Mouse (Mus musculus): ENCODE data around the gene Irf8. TPM values are rescaled to one million over a fixed set of nuclear protein-coding genes. Genes with fewer than 3 reads are reported as not detected.

Gene Irf8
- polyA plus RNA-seq, 1 experiment from 2014 or later = 3.7 TPM

DNA sequence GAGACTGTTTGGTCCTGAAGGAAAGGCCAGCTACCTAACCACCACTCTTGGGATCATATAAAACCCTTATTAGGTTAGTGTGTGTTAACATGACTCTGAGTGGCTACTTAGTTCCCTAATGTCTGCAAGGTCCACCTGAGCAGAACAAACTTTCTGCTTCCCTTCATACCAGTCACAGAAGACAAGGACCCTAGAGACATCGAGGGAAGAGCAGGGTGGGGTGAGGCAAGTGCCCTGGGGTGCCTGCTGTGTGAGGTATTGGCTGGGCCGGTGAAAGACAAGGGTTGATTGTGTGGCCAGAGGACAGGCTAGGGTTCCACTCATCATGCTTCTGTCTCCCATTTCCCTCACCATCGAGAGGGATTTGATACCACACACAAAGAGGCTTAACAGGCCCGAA lies 21.8 kb downstream of the Irf8 start:
- Histone ChIP-seq H3K27me3 (replicated peaks) (no peaks in the 10 kb centered on the region), H3K9me3 (no peaks in the 10 kb centered on the region), H3K9ac (no peak overlapping the region), H3K27ac (no peak overlapping the region), H3K4me2 (no peak overlapping the region), H3K4me3 (no peak overlapping the region), H3K4me1 (no peaks in the 10 kb centered on the region), H3K36me3 (replicated peaks) (no peaks in the 10 kb centered on the region)
- WGBS = 46% methylated on average over 4 of the region's 4 CpGs
- no peak for ATAC-seq (replicated peaks)

DNA sequence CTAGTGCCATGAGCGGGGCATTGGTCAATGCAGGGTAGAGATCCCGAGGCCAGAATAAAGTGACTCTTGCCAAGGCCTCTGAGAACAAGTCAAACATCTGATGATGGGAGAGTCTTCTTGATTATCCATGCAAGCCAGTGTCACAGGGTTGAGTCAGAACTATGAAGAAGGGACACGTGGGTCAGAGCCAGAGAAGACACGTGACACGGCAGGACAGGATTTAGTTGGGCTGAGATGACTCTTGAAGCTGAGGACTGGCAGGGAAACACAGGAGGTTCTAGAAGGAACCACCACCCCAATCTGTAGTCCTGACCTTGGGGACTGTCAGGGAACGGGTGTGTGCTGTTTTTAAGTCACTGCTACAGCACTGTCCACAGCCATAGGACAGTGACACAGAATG lies 23.7 kb downstream of the Irf8 start:
- Histone ChIP-seq H3K4me1 (no peaks in the 10 kb centered on the region), H3K4me3 (no peak overlapping the region), H3K4me2 (no peak overlapping the region), H3K36me3 (replicated peaks) (no peaks in the 10 kb centered on the region), H3K9ac (no peak overlapping the region), H3K27ac (no peak overlapping the region), H3K27me3 (replicated peaks) (no peaks in the 10 kb centered on the region), H3K9me3 (no peaks in the 10 kb centered on the region)
- no peak for ATAC-seq (replicated peaks)
- WGBS = 88% methylated on average over 6 of the region's 6 CpGs

DNA sequence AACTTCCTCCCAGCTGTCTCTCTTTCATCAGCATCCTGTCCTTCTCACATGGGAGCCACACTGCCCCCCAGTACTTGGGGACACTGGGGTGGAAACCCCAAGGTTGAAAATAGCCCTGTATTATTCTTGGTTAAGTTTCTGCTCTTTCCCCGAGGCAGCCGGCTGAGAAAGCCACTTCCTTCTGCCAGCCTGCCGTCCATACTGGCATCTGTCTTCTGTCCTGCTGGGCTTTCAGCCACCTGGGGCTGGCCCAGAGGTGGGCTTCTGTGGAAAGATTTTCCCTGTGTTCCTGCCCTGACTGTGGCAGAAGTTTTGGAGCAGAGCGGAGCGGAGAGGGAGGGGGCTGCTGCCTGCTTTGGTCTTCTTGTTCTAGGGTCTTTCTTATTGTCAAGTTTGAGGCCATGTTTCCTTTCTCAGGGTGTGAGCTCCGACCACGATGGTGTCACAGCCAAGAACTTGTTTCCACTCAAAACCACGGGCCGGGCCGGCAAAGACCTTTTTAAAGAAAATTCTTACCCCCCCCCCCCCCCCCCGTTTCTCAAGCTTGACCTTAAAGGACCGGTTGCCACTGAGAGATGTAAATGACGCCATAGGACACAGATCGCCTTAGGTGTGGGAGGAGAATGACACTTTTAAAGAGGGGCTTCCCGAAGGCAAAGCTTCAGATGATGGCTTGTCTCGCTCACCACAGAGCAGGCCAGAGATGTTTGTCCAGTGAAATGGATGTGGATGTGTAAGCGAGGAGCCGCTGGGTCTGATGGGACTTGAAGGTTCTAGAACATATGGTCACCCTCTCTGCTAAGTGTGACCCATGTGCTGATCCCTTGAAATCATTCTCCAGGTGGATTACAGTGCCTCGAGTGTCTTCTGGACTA lies 24.4 kb downstream of the Irf8 start:
- ATAC-seq (replicated peaks) = no peak
- Histone ChIP-seq H3K9me3 (no peaks in the 10 kb centered on the region), H3K36me3 (replicated peaks) (no peaks in the 10 kb centered on the region), H3K4me1 (no peaks in the 10 kb centered on the region), H3K4me2 (no peak overlapping the region), H3K27ac (no peak overlapping the region), H3K27me3 (replicated peaks) (no peaks in the 10 kb centered on the region), H3K4me3 (no peak overlapping the region), H3K9ac (no peak overlapping the region)
- WGBS = 88% methylated on average over 19 of the region's 19 CpGs

DNA sequence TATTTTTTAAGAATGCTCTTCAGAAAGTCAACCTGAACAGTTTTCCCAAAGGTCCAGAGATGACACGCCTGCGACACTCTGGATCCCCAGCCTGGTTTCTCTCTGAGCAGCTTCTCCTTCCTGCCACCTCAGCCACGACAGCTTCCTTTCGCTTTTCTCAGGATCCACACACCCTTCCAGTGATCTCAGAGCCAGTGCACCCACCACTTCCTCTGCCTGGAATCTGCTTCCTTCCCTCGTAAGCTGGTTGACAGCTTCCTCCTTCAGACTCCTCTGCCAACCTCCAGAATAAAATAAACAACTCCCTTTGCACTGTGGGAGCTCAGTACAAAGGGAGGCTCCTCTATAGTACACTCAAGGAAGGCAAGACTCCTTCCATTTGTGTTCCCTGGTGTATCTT lies 27.1 kb downstream of the Irf8 start:
- H3K4me1 ChIP-seq = no peaks in the 10 kb centered on the region
- ATAC-seq (replicated peaks) = no peak
- no peak overlapping the region for H3K9ac ChIP-seq
- H3K27me3 ChIP-seq (replicated peaks) = no peaks in the 10 kb centered on the region
- no peak overlapping the region for H3K4me3 ChIP-seq
- no peaks in the 10 kb centered on the region for H3K9me3 ChIP-seq
- H3K36me3 ChIP-seq (replicated peaks) = no peaks in the 10 kb centered on the region
- no peak overlapping the region for H3K27ac ChIP-seq
- H3K4me2 ChIP-seq = no peak overlapping the region
- WGBS = 74% methylated on average over 5 of the region's 5 CpGs

DNA sequence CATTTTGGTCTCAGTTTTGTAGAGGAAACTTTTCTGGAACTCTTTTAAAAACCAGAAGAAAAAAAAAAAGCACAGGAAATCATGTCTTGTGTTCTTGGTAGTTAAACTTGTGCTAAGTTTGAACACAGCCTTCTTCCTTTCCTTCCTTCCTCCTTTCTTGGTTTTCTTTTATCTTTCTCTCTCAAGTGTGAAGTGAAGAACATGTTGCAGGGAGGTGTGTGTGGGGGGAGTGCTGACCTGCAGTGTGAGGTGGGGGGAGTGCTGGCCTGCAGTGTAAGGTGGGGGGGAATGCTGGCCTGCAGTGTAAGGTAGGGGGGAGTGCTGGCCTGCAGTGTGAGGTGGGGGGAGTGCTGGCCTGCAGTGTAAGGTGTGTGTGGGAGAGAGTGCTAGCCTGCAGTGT lies 28.5 kb downstream of the Irf8 start:
- Histone ChIP-seq H3K27me3 (replicated peaks) (no peaks in the 10 kb centered on the region), H3K4me3 (no peak overlapping the region), H3K4me2 (no peak overlapping the region), H3K27ac (no peak overlapping the region), H3K9ac (no peak overlapping the region), H3K36me3 (replicated peaks) (no peaks in the 10 kb centered on the region), H3K9me3 (no peaks in the 10 kb centered on the region), H3K4me1 (no peaks in the 10 kb centered on the region)
- ATAC-seq (replicated peaks) = no peak

DNA sequence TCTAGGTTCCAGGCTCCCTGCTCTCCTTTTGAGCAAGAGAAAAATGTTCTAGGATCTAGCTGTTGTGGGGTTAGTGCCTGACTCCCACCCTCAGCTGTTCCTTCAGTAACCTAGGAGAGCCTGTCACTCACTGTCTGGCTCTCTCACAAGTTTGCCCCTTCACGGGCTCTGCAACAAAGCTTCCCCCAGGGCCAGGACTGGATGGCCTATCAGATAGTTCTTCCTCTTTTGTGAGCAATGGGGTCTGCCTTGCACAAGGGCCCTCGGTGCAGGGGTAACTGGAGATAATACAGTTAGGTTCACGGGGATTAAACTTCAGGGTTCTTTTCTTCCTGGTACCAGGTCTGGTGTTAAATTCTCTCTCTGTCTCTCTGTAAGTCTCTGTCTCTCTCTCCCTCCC lies 30.5 kb downstream of the Irf8 start:
- Histone ChIP-seq H3K27ac (no peak overlapping the region), H3K4me2 (no peak overlapping the region), H3K4me1 (no peaks in the 10 kb centered on the region), H3K9ac (no peak overlapping the region), H3K4me3 (no peak overlapping the region), H3K36me3 (replicated peaks) (no peaks in the 10 kb centered on the region), H3K9me3 (no peaks in the 10 kb centered on the region), H3K27me3 (replicated peaks) (no peaks in the 10 kb centered on the region)
- no peak for ATAC-seq (replicated peaks)
- WGBS = 19% methylated on average over 3 of the region's 3 CpGs

DNA sequence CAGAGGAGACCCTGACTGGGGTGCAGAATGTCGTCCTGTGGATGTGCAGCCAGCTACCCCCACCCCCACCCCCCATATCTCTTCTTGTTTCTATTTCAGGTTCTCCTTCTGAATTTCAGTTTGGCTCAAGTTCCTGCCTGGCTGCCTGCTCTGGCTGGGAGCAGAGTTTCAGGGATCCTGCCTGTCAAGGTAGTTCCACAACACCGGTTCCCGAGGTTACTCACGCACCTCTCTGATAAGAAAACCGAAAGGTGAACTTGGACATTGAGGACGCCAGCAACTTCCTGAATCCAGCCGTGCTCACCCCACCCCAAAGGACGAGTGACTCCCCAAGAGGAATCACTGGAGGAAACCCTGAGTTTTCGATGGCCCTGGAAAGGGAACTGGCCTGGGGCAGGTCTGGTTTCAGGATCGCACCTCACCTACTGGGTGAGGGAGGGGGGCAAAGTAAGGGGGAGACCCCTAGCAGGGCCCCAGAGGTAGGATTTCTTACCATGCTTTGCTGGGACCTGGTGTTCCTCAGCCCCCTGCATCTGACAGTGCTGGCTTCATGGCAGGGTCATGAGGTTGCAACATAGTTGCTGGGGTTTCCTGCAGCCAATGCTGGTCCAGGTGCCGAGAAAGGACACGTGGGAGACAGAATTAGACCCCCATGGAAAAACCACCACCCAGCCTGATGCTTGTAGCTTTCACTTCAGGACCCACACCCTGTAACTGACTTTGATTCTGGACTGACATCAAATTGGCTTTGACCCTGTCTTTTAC lies 32.5 kb downstream of the Irf8 start:
- H3K27ac ChIP-seq = no peak overlapping the region
- no peaks in the 10 kb centered on the region for H3K36me3 ChIP-seq (replicated peaks)
- H3K4me1 ChIP-seq = no peaks in the 10 kb centered on the region
- H3K9me3 ChIP-seq = no peaks in the 10 kb centered on the region
- no peaks in the 10 kb centered on the region for H3K27me3 ChIP-seq (replicated peaks)
- no peak overlapping the region for H3K4me2 ChIP-seq
- ATAC-seq (replicated peaks) = no peak
- H3K9ac ChIP-seq = no peak overlapping the region
- no peak overlapping the region for H3K4me3 ChIP-seq
- 85% methylated on average over 12 of the region's 12 CpGs for WGBS

DNA sequence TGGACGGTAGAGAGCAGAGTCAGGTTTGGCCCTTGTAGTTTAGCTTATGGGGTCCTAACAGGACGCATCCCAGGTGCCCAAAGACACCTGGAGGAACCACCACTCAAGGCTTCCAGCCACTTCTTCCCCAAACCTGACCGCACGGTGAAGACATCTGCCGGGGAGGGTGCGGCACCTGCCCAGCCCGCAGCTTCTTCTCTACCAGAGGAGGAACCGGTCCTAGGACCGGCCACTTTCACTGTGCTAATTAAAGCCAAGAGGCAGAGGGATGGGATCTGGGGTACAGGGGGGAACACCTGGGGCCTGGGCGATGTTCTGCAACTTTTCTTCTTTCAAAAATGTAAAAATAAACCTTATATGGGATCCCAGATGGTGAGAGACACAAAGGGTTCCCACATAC lies 41.0 kb downstream of the Irf8 start:
- Histone ChIP-seq H3K9ac (no peak overlapping the region), H3K4me3 (no peak overlapping the region), H3K27ac (no peak overlapping the region), H3K9me3 (no peaks in the 10 kb centered on the region), H3K36me3 (replicated peaks) (no peaks in the 10 kb centered on the region), H3K4me2 (no peak overlapping the region), H3K4me1 (no peaks in the 10 kb centered on the region), H3K27me3 (replicated peaks) (0 out of 2 replicates have a peak, but pooled peaks cover 4% of the 10 kb centered on the region)
- 94% methylated on average over 10 of the region's 10 CpGs for WGBS
- ATAC-seq (replicated peaks) = no peak

DNA sequence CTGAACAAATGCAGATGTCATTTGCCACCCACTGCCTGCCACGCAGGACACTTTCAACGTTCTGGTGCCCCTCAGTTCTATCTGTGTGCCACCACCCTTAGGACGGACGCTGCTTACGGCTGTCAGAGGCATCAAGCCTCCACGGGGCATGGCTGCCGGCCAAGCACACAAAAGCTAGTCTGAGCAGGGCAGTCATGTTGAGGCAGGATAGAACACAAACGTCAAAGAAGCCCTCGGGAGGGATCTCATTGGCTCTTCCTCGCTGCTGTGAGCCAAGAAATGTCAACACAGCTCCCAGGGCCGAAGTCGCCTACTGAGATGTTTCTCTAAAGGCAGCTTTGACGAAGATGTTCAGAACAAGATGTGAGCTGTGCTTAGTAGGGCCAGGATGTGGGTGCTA lies 41.6 kb downstream of the Irf8 start:
- no peaks in the 10 kb centered on the region for H3K36me3 ChIP-seq (replicated peaks)
- 47% methylated on average over 13 of the region's 13 CpGs for WGBS
- 0 out of 2 replicates have a peak, but pooled peaks cover 4% of the 10 kb centered on the region for H3K27me3 ChIP-seq (replicated peaks)
- no peaks in the 10 kb centered on the region for H3K4me1 ChIP-seq
- H3K27ac ChIP-seq = no peak overlapping the region
- H3K4me3 ChIP-seq = no peak overlapping the region
- H3K9ac ChIP-seq = no peak overlapping the region
- no peak overlapping the region for H3K4me2 ChIP-seq
- H3K9me3 ChIP-seq = no peaks in the 10 kb centered on the region
- ATAC-seq (replicated peaks) = no peak

DNA sequence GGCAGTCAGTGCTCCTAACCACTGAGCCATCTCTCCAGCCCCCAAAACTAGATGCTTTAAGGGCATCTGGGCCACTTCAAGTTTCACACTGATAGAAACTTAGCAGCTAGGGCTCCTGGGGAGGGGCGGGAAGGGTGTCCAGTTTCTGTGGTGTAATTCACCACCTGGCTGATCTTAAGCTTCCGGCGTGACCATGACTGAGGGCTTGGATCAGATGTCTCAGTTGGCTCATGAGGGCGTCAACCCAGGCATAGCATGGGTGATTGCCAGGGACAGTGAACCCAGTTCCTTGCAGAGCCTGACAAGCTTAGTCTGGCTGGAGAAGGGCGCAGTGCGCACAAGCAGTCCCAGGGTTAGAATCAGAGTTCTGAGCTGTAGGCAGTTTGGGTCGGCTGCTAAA lies 42.9 kb downstream of the Irf8 start:
- WGBS = 96% methylated on average over 7 of the region's 7 CpGs
- Histone ChIP-seq H3K9ac (no peak overlapping the region), H3K9me3 (no peaks in the 10 kb centered on the region), H3K27me3 (replicated peaks) (0 out of 2 replicates have a peak, but pooled peaks cover 4% of the 10 kb centered on the region), H3K36me3 (replicated peaks) (no peaks in the 10 kb centered on the region), H3K27ac (no peak overlapping the region), H3K4me3 (no peak overlapping the region), H3K4me2 (no peak overlapping the region), H3K4me1 (no peaks in the 10 kb centered on the region)
- ATAC-seq (replicated peaks) = no peak

DNA sequence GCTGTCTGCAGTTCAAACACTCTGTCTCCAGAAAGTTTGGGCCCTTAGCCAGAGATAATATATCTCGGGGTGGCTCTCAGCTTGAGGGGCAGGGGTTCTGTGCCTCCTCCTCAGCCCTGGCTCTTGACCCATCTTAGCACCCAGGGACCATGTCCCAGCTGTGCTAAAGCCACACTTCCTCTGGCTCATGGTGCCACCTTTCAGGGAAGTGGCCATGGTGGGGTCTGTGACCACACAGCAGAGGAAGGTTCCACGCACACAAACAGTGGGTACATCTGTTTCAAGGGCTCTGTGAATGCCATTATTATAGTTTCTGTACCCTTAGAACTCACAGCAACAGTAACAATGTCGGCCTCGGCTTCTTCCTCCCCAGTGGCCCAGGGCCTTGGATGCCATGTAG lies 47.6 kb downstream of the Irf8 start:
- no peak overlapping the region for H3K4me3 ChIP-seq
- ATAC-seq (replicated peaks) = no peak
- WGBS = 87% methylated on average over 4 of the region's 4 CpGs

DNA sequence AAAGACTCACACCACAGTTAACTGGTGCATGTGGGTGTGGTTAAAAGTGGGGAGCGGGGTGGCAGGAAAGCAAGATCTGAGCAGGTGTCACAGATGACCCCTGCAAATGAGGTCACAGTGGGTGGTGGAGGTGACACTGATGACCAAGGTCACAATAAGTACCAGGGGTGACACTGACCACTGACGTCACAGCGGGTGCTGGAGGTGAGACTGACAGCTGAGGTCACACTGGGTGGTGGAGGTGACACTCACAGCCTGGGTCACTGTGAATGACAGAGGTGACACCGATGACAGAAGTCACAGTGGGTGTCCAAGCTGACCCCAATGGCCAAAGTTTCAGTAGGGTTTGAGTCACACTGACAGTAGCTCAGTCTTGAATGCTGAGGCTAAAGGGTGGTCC lies 50.6 kb downstream of the Irf8 start:
- no peak for ATAC-seq (replicated peaks)
- H3K9me3 ChIP-seq = no peaks in the 10 kb centered on the region
- H3K27ac ChIP-seq = no peak overlapping the region
- H3K36me3 ChIP-seq (replicated peaks) = no peaks in the 10 kb centered on the region
- H3K4me1 ChIP-seq = no peaks in the 10 kb centered on the region
- H3K4me3 ChIP-seq = no peak overlapping the region
- no peak overlapping the region for H3K4me2 ChIP-seq
- 86% methylated on average over 4 of the region's 4 CpGs for WGBS
- H3K9ac ChIP-seq = no peak overlapping the region
- no peaks in the 10 kb centered on the region for H3K27me3 ChIP-seq (replicated peaks)

More for the DNA sequence above, 47.6 kb downstream of the Irf8 start:
- Histone ChIP-seq H3K9ac (no peak overlapping the region), H3K27ac (no peak overlapping the region), H3K4me1 (no peaks in the 10 kb centered on the region), H3K4me2 (no peak overlapping the region), H3K27me3 (replicated peaks) (no peaks in the 10 kb centered on the region), H3K9me3 (no peaks in the 10 kb centered on the region), H3K36me3 (replicated peaks) (no peaks in the 10 kb centered on the region)

DNA sequence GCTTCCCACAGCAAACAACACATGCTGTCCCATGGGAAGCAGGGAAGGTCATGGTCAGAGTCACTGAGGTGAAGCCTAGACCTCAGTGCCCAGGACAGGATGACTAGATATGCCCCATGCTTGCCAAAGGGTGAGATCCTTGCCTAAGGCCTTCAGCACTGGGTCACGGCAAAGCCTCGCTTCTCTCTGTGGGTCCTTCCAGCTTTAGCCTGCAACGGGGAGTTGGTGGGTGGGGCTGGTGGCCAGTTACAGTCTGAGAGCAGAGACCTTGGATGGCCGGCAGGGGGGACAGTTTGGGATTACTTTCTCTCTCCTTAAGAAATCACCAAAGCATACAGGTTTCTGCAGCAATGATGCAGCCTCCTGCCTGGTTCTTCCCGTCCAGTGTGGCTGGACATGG lies 51.5 kb downstream of the Irf8 start:
- no peaks in the 10 kb centered on the region for H3K4me1 ChIP-seq
- no peaks in the 10 kb centered on the region for H3K27me3 ChIP-seq (replicated peaks)
- H3K4me3 ChIP-seq = no peak overlapping the region
- H3K9ac ChIP-seq = no peak overlapping the region
- H3K9me3 ChIP-seq = no peaks in the 10 kb centered on the region
- ATAC-seq (replicated peaks) = no peak
- WGBS = 38% methylated on average over 5 of the region's 5 CpGs
- no peak overlapping the region for H3K27ac ChIP-seq
- no peaks in the 10 kb centered on the region for H3K36me3 ChIP-seq (replicated peaks)
- no peak overlapping the region for H3K4me2 ChIP-seq
